Mouse (Mus musculus) mouse embryonic stem cell (cell line): ENCODE results near the gene Mpv17l.

Source experiments
- in situ Hi-C, 2 experiments: fragments of 300-500 bp; cut with MboI; formaldehyde crosslinking; loops; 1 replicate in 1 of 2; 3 replicates in 1 of 2; pipeline ENCODE4 v1.14.3; 2019 to 2020; ENCODE audit warnings: low sequenced_read_pairs in 2 of 2, low pct_unique_long_range_greater_than_20kb in 1 of 2, mixed read lengths in 1 of 2; ENCODE audit not compliant: unreplicated experiment in 1 of 2

Gene Mpv17l

GRCm38 (mm10) chr16:13992518-13993248, 89.7 kb downstream of the Mpv17l start:
- in situ Hi-C loops, result no loop called here

GRCm38 (mm10) chr16:13994076-13994475, 91.1 kb downstream of the Mpv17l start:
- in situ Hi-C loops, result no loop called here

GRCm38 (mm10) chr16:13994502-13994901, 91.5 kb downstream of the Mpv17l start:
- in situ Hi-C loops, result no loop called here
